Mouse (Mus musculus) embryonic facial prominence, embryonic 12.5 days (tissue): ENCODE results near the gene Nkapd1. TPM values are rescaled to one million over a fixed set of nuclear protein-coding genes. Genes with fewer than 3 reads are reported as not detected.

Experiments
- ATAC-seq: fragments of 200-750 bp; cut with Nextera tagmentation; 2 replicates; pipeline ENCODE4 v1.8.0; 2017; ENCODE audit not compliant: insufficient number of reproducible peaks, insufficient read depth, low FRiP score, low TSS enrichment
- H3K27ac ChIP-seq: fragments of 300-500 bp; sonication (generic); 2 replicates; pipeline ENCODE4 v1.5.1; 2016; ENCODE audit warnings: mild to moderate bottlenecking
- H3K27me3 ChIP-seq: fragments of 300-500 bp; sonication (generic); 2 replicates; pipeline ENCODE4 v1.6.1; 2016; ENCODE audit warnings: mild to moderate bottlenecking, moderate library complexity
- H3K36me3 ChIP-seq: fragments of 300-500 bp; sonication (generic); 2 replicates; pipeline ENCODE4 v1.6.1; 2016; ENCODE audit warnings: mild to moderate bottlenecking
- H3K4me1 ChIP-seq: fragments of 300-500 bp; sonication (generic); 2 replicates; pipeline ENCODE4 v1.6.1; 2016
- H3K4me2 ChIP-seq: fragments of 300-500 bp; sonication (generic); replicated peaks from 2 replicates; pipeline ENCODE4 v1.6.1; 2016; ENCODE audit warnings: mild to moderate bottlenecking, moderate library complexity
- H3K4me3 ChIP-seq: fragments of 300-500 bp; sonication (generic); 2 replicates; pipeline ENCODE4 v1.5.1; 2016; ENCODE audit warnings: mild to moderate bottlenecking
- H3K9ac ChIP-seq: fragments of 300-500 bp; sonication (generic); 2 replicates; pipeline ENCODE4 v1.6.1; 2016; ENCODE audit warnings: mild to moderate bottlenecking, moderate library complexity
- H3K9me3 ChIP-seq: fragments of 300-500 bp; sonication (generic); 2 replicates; pipeline ENCODE4 v1.6.1; 2016; ENCODE audit warnings: mild to moderate bottlenecking, moderate library complexity
- WGBS: fragments of 180-500 bp; shearing (Covaris S2); methylation state at CpG from one replicate; pipeline ENCODE4 v1.1.7; 2016; 5-methylcytosine and 5-hydroxymethylcytosine counted together
- polyA plus RNA-seq: library from polyadenylated mRNA; unstranded; fragments of >200 nt; fragmentation: Nextera tagmentation; extraction: Ambion mirVana; gene quantifications from 2 replicates; pipeline ENCODE4 v1.2.1, GENCODE M21; 2016

Nkapd1 gene
- polyA plus RNA-seq: 28.5 and 31.4 TPM in 2 replicates

GRCm38 (mm10) chr9:50616766-50617603 is at the start of gene Nkapd1, which contains the start of gene Pih1d2:
Gene Nkapd1, minus strand, starts transcription at chr9:50617464.
Gene Pih1d2, plus strand, starts transcription at chr9:50617321.
- no peaks in the 10 kb centered on the region for H3K27me3 ChIP-seq
- peak within 1 kb of the TSS; percentile 98 for H3K4me3 ChIP-seq
- no peaks in the 10 kb centered on the region for H3K9me3 ChIP-seq
- ATAC-seq: peak; percentile 89
- H3K27ac ChIP-seq: peak within 1 kb of the TSS; percentile 91
- peak within 1 kb of the TSS; percentile 71 for H3K4me2 ChIP-seq
- H3K4me1 ChIP-seq: peaks cover 8% of the 10 kb centered on the region; the same call in 1 of the 2 replicates
- WGBS: under 1% methylated on average over 68 of the region's 81 CpGs
- peaks cover 29% of the 10 kb centered on the region for H3K36me3 ChIP-seq
- peak within 1 kb of the TSS; percentile 98 for H3K9ac ChIP-seq

GRCm38 (mm10) chr9:50666442-50666841 is 49.2 kb upstream of the Nkapd1 start:
- no peak for ATAC-seq
- Histone ChIP-seq H3K9ac (no peak overlapping the region), H3K4me1 (no peaks in the 10 kb centered on the region), H3K27me3 (no peaks in the 10 kb centered on the region), H3K27ac (no peak overlapping the region), H3K36me3 (peaks cover 39% of the 10 kb centered on the region), H3K9me3 (no peaks in the 10 kb centered on the region), H3K4me2 (no peak overlapping the region), H3K4me3 (no peak overlapping the region)
- 82% methylated on average over 6 of the region's 6 CpGs for WGBS

GRCm38 (mm10) chr9:50664826-50665225 is 47.6 kb upstream of the Nkapd1 start:
- no peaks in the 10 kb centered on the region for H3K9me3 ChIP-seq
- H3K36me3 ChIP-seq: peaks cover 39% of the 10 kb centered on the region
- H3K4me1 ChIP-seq: peaks cover 3% of the 10 kb centered on the region; the same call in 1 of the 2 replicates
- H3K27ac ChIP-seq: no peak overlapping the region
- no peaks in the 10 kb centered on the region for H3K27me3 ChIP-seq
- H3K4me3 ChIP-seq: no peak overlapping the region
- no peak for ATAC-seq
- 91% methylated on average over 5 of the region's 5 CpGs for WGBS
- no peak overlapping the region for H3K4me2 ChIP-seq
- H3K9ac ChIP-seq: no peak overlapping the region

GRCm38 (mm10) chr9:50660431-50660830 is 43.2 kb upstream of the Nkapd1 start:
- Histone ChIP-seq H3K27ac (no peak overlapping the region), H3K9me3 (no peaks in the 10 kb centered on the region), H3K27me3 (no peaks in the 10 kb centered on the region), H3K4me3 (peak overlapping the region; percentile 92), H3K9ac (peak overlapping the region; percentile 3; the same call in 1 of the 2 replicates), H3K4me1 (peaks cover 11% of the 10 kb centered on the region; the same call in 1 of the 2 replicates), H3K4me2 (peak overlapping the region; percentile 71), H3K36me3 (peaks cover 20% of the 10 kb centered on the region)
- 20% methylated on average over 12 of the region's 12 CpGs for WGBS
- no peak for ATAC-seq

GRCm38 (mm10) chr9:50659392-50660217 is 42.3 kb upstream of the Nkapd1 start, which contains the start of gene Dlat:
Gene Dlat, minus strand, starts transcription at chr9:50659780.
- peak within 1 kb of the TSS; percentile 92 for H3K4me3 ChIP-seq
- H3K9ac ChIP-seq: peak within 1 kb of the TSS; percentile 93
- no peaks in the 10 kb centered on the region for H3K9me3 ChIP-seq
- peaks cover 11% of the 10 kb centered on the region; the same call in 1 of the 2 replicates for H3K4me1 ChIP-seq
- no peaks in the 10 kb centered on the region for H3K27me3 ChIP-seq
- peak; percentile 84 for ATAC-seq
- peaks cover 22% of the 10 kb centered on the region for H3K36me3 ChIP-seq
- H3K27ac ChIP-seq: peak within 1 kb of the TSS; percentile 88
- WGBS: under 1% methylated on average over 63 of the region's 63 CpGs
- peak within 1 kb of the TSS; percentile 71 for H3K4me2 ChIP-seq

GRCm38 (mm10) chr9:50658941-50659388 is 41.7 kb upstream of the Nkapd1 start:
- H3K27me3 ChIP-seq: no peaks in the 10 kb centered on the region
- peaks cover 11% of the 10 kb centered on the region; the same call in 1 of the 2 replicates for H3K4me1 ChIP-seq
- under 1% methylated on average over 28 of the region's 28 CpGs for WGBS
- H3K9me3 ChIP-seq: no peaks in the 10 kb centered on the region
- peak overlapping the region; percentile 92 for H3K4me3 ChIP-seq
- peaks cover 25% of the 10 kb centered on the region for H3K36me3 ChIP-seq
- peak overlapping the region; percentile 71 for H3K4me2 ChIP-seq
- peak overlapping the region; percentile 88 for H3K27ac ChIP-seq
- peak; percentile 50; the same call in 1 of the 2 replicates for ATAC-seq
- H3K9ac ChIP-seq: peak overlapping the region; percentile 93

- H3K36me3 ChIP-seq: peaks cover 28% of the 10 kb centered on the region
- peak overlapping the region; percentile 93 for H3K9ac ChIP-seq
- peak overlapping the region; percentile 88; the same call in 1 of the 2 replicates for H3K27ac ChIP-seq
- H3K9me3 ChIP-seq: no peaks in the 10 kb centered on the region
- peak overlapping the region; percentile 92 for H3K4me3 ChIP-seq
- peak overlapping the region; percentile 71 for H3K4me2 ChIP-seq
- ATAC-seq: no peak
- 25% methylated on average over 5 of the region's 5 CpGs for WGBS
- H3K4me1 ChIP-seq: peaks cover 11% of the 10 kb centered on the region; the same call in 1 of the 2 replicates
- no peaks in the 10 kb centered on the region for H3K27me3 ChIP-seq
Observed at GRCm38 (mm10) chr9:50658391-50658790, 41.1 kb upstream of the Nkapd1 start.

GRCm38 (mm10) chr9:50650503-50650902 is 33.2 kb upstream of the Nkapd1 start:
- H3K9ac ChIP-seq: no peak overlapping the region
- ATAC-seq: no peak
- H3K4me1 ChIP-seq: no peaks in the 10 kb centered on the region
- no peaks in the 10 kb centered on the region for H3K9me3 ChIP-seq
- no peak overlapping the region for H3K27ac ChIP-seq
- peaks cover 74% of the 10 kb centered on the region for H3K36me3 ChIP-seq
- H3K27me3 ChIP-seq: no peaks in the 10 kb centered on the region
- 93% methylated on average over 10 of the region's 10 CpGs for WGBS
- no peak overlapping the region for H3K4me3 ChIP-seq
- H3K4me2 ChIP-seq: no peak overlapping the region

- H3K4me3 ChIP-seq: no peak overlapping the region
- no peak for ATAC-seq
- no peaks in the 10 kb centered on the region for H3K27me3 ChIP-seq
- H3K9ac ChIP-seq: no peak overlapping the region
- peaks cover 76% of the 10 kb centered on the region for H3K36me3 ChIP-seq
- H3K4me1 ChIP-seq: no peaks in the 10 kb centered on the region
- no peak overlapping the region for H3K27ac ChIP-seq
- no peak overlapping the region for H3K4me2 ChIP-seq
- H3K9me3 ChIP-seq: no peaks in the 10 kb centered on the region
- 70% methylated on average over 10 of the region's 10 CpGs for WGBS
Observed at GRCm38 (mm10) chr9:50646826-50647370, 29.6 kb upstream of the Nkapd1 start.

- WGBS: 93% methylated on average over 11 of the region's 11 CpGs
- peaks cover 29% of the 10 kb centered on the region for H3K36me3 ChIP-seq
Observed at GRCm38 (mm10) chr9:50634270-50634669, 17.0 kb upstream of the Nkapd1 start.

GRCm38 (mm10) chr9:50633059-50633458 is 15.8 kb upstream of the Nkapd1 start:
- peaks cover 22% of the 10 kb centered on the region for H3K36me3 ChIP-seq
- H3K4me2 ChIP-seq: no peak overlapping the region
- no peak overlapping the region for H3K4me3 ChIP-seq
- WGBS: 63% methylated on average over 2 of the region's 2 CpGs
- H3K4me1 ChIP-seq: no peaks in the 10 kb centered on the region
- no peak for ATAC-seq
- H3K27me3 ChIP-seq: no peaks in the 10 kb centered on the region
- no peak overlapping the region for H3K9ac ChIP-seq
- H3K27ac ChIP-seq: no peak overlapping the region
- no peaks in the 10 kb centered on the region for H3K9me3 ChIP-seq

More at GRCm38 (mm10) chr9:50634270-50634669, 17.0 kb upstream of the Nkapd1 start:
- Histone ChIP-seq H3K9ac (no peak overlapping the region), H3K27me3 (no peaks in the 10 kb centered on the region), H3K4me1 (no peaks in the 10 kb centered on the region), H3K4me3 (no peak overlapping the region), H3K4me2 (no peak overlapping the region), H3K9me3 (no peaks in the 10 kb centered on the region), H3K27ac (no peak overlapping the region)
- no peak for ATAC-seq
